Mouse (Mus musculus): ENCODE results near the gene Slc19a2. TPM values are rescaled to one million over a fixed set of nuclear protein-coding genes. Genes with fewer than 3 reads are reported as not detected.
A peak's percentile ranks its signal among the peaks of the same experiment; 100 is the strongest.

Slc19a2 gene
- polyA plus RNA-seq, 1 experiment from 2014 or later = 7.7 TPM

GRCm38 (mm10) chr1:164233447-164233846 is 15.4 kb upstream of the Slc19a2 start:
- Histone ChIP-seq H3K4me3 (no peak overlapping the region), H3K27ac (no peak overlapping the region), H3K9ac (no peak overlapping the region), H3K4me1 (no peaks in the 10 kb centered on the region), H3K4me2 (no peak overlapping the region), H3K27me3 (replicated peaks) (no peaks in the 10 kb centered on the region), H3K36me3 (replicated peaks) (no peaks in the 10 kb centered on the region), H3K9me3 (no peaks in the 10 kb centered on the region)
- 86% methylated on average over 1 of the region's 1 CpGs for WGBS
- no peak for ATAC-seq (replicated peaks)

DNA sequence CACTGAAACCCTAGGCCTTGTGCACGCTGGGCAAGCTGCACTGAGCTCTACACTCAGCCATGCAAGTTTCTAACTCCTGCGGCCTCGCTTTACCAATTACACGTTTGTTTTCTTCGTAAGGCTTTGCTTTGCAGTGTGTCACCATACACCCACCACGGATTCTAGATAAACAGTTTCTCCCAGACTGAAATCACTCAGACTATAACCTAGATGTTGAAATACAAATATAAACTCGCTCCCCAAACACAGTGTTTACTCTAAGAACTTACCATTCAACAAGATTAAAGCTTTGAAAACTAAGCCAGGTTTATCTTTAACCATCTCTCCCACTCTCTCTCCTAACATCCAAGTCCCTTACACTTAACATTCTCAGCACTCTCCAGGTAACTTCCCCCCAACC is 13.8 kb upstream of the Slc19a2 start:
- Histone ChIP-seq H3K4me3 (no peak overlapping the region), H3K4me1 (no peaks in the 10 kb centered on the region), H3K9me3 (no peaks in the 10 kb centered on the region), H3K27me3 (replicated peaks) (no peaks in the 10 kb centered on the region), H3K9ac (no peak overlapping the region), H3K27ac (no peak overlapping the region), H3K36me3 (replicated peaks) (no peaks in the 10 kb centered on the region), H3K4me2 (no peak overlapping the region)
- WGBS = 60% methylated on average over 7 of the region's 7 CpGs
- ATAC-seq (replicated peaks) = no peak

- 46% methylated on average over 7 of the region's 7 CpGs for WGBS
These were observed 12.8 kb upstream of the Slc19a2 start for GRCm38 (mm10) chr1:164236078-164236477.

DNA sequence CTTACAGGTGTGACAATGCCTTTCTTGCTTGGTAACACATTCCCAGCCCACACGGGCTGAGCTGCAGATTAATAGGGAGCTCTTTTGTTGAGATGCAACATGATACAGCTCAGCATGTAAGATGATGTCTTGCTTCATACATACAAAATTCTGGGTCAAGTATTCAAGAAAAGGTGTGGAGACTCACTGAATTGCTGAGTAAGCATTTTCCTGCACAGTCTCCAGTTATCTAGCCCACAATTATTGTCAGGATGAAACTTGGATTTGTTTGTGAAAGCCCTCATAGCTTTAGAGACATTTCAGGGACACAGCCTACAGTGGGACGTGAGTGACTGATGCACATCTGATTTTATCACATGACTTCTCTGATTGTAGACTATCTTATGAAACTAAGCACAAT is 7.4 kb upstream of the Slc19a2 start:
- Histone ChIP-seq H3K9me3 (no peaks in the 10 kb centered on the region), H3K4me1 (no peaks in the 10 kb centered on the region), H3K36me3 (replicated peaks) (no peaks in the 10 kb centered on the region), H3K4me2 (no peak overlapping the region), H3K27ac (no peak overlapping the region), H3K27me3 (replicated peaks) (no peaks in the 10 kb centered on the region), H3K9ac (no peak overlapping the region), H3K4me3 (no peak overlapping the region)
- no peak for ATAC-seq (replicated peaks)
- 77% methylated on average over 2 of the region's 2 CpGs for WGBS

More at GRCm38 (mm10) chr1:164236078-164236477, 12.8 kb upstream of the Slc19a2 start:
- H3K27me3 ChIP-seq (replicated peaks) = no peaks in the 10 kb centered on the region
- H3K9me3 ChIP-seq = no peaks in the 10 kb centered on the region
- H3K4me3 ChIP-seq = no peak overlapping the region
- no peaks in the 10 kb centered on the region for H3K4me1 ChIP-seq
- H3K27ac ChIP-seq = no peak overlapping the region
- no peaks in the 10 kb centered on the region for H3K36me3 ChIP-seq (replicated peaks)
- H3K9ac ChIP-seq = no peak overlapping the region
- no peak overlapping the region for H3K4me2 ChIP-seq
- ATAC-seq (replicated peaks) = no peak

- ATAC-seq (replicated peaks) = no peak
These were observed 6.0 kb upstream of the Slc19a2 start for GRCm38 (mm10) chr1:164242809-164243208.

GRCm38 (mm10) chr1:164247442-164247841 is 1.4 kb upstream of the Slc19a2 start:
- H3K4me2 ChIP-seq = peak overlapping the region; percentile 74
- H3K9ac ChIP-seq = peak overlapping the region; percentile 38; the same call in 1 of the 2 replicates
- H3K36me3 ChIP-seq (replicated peaks) = no peaks in the 10 kb centered on the region
- no peak overlapping the region for H3K27ac ChIP-seq
- H3K9me3 ChIP-seq = no peaks in the 10 kb centered on the region
- no peaks in the 10 kb centered on the region for H3K27me3 ChIP-seq (replicated peaks)
- 34% methylated on average over 8 of the region's 8 CpGs for WGBS
- no peak for ATAC-seq (replicated peaks)
- peak overlapping the region; percentile 72; the same call in 1 of the 2 replicates for H3K4me3 ChIP-seq
- H3K4me1 ChIP-seq = peaks cover 23% of the 10 kb centered on the region

More at GRCm38 (mm10) chr1:164242809-164243208, 6.0 kb upstream of the Slc19a2 start:
- Histone ChIP-seq H3K4me2 (no peak overlapping the region), H3K27ac (no peak overlapping the region), H3K4me3 (no peak overlapping the region), H3K27me3 (replicated peaks) (no peaks in the 10 kb centered on the region), H3K4me1 (peaks cover 3% of the 10 kb centered on the region), H3K36me3 (replicated peaks) (no peaks in the 10 kb centered on the region), H3K9me3 (no peaks in the 10 kb centered on the region), H3K9ac (no peak overlapping the region)
- 70% methylated on average over 8 of the region's 8 CpGs for WGBS

- Histone ChIP-seq H3K27me3 (replicated peaks) (no peaks in the 10 kb centered on the region), H3K9me3 (no peaks in the 10 kb centered on the region), H3K4me1 (peaks cover 23% of the 10 kb centered on the region), H3K36me3 (replicated peaks) (no peaks in the 10 kb centered on the region), H3K4me3 (peak overlapping the region; percentile 72), H3K27ac (peak overlapping the region; percentile 60; the same call in 1 of the 2 replicates), H3K9ac (peak overlapping the region; percentile 38; the same call in 1 of the 2 replicates), H3K4me2 (peak overlapping the region; percentile 74)
- ATAC-seq (replicated peaks) = 0 out of 2 replicates have a peak, but pooled peaks have one; percentile 3
- 9% methylated on average over 10 of the region's 10 CpGs for WGBS
These were observed 875 bp upstream of the Slc19a2 start for GRCm38 (mm10) chr1:164247971-164248370.

GRCm38 (mm10) chr1:164249332-164249711 is 476 bp downstream of the Slc19a2 start:
- ATAC-seq (replicated peaks) = peak; percentile 37; the same call in 1 of the 2 replicates
- Histone ChIP-seq H3K4me1 (peaks cover 23% of the 10 kb centered on the region), H3K27me3 (replicated peaks) (no peaks in the 10 kb centered on the region), H3K4me3 (peak overlapping the region; percentile 72), H3K36me3 (replicated peaks) (no peaks in the 10 kb centered on the region), H3K9me3 (no peaks in the 10 kb centered on the region), H3K27ac (peak overlapping the region; percentile 80), H3K9ac (peak overlapping the region; percentile 58), H3K4me2 (peak overlapping the region; percentile 74)
- under 1% methylated on average over 33 of the region's 33 CpGs for WGBS

GRCm38 (mm10) chr1:164250391-164251150 is 1.7 kb downstream of the Slc19a2 start:
- Histone ChIP-seq H3K27me3 (replicated peaks) (no peaks in the 10 kb centered on the region), H3K9ac (0 out of 2 replicates have a peak overlapping the region, but pooled peaks have one; percentile 58), H3K27ac (no peak overlapping the region), H3K4me2 (peak overlapping the region; percentile 74), H3K36me3 (replicated peaks) (no peaks in the 10 kb centered on the region), H3K9me3 (no peaks in the 10 kb centered on the region), H3K4me1 (peaks cover 23% of the 10 kb centered on the region), H3K4me3 (peak overlapping the region; percentile 72)
- WGBS = 67% methylated on average over 8 of the region's 8 CpGs
- no peak for ATAC-seq (replicated peaks)

- no peaks in the 10 kb centered on the region for H3K36me3 ChIP-seq (replicated peaks)
- no peak overlapping the region for H3K27ac ChIP-seq
- no peak overlapping the region for H3K4me3 ChIP-seq
- 93% methylated on average over 1 of the region's 1 CpGs for WGBS
- H3K27me3 ChIP-seq (replicated peaks) = no peaks in the 10 kb centered on the region
- no peak for ATAC-seq (replicated peaks)
- no peak overlapping the region for H3K4me2 ChIP-seq
- no peak overlapping the region for H3K9ac ChIP-seq
- peaks cover 23% of the 10 kb centered on the region for H3K4me1 ChIP-seq
- H3K9me3 ChIP-seq = no peaks in the 10 kb centered on the region
These were observed 2.6 kb downstream of the Slc19a2 start for GRCm38 (mm10) chr1:164251438-164251837.

- WGBS = 76% methylated on average over 5 of the region's 5 CpGs
- Histone ChIP-seq H3K4me2 (no peak overlapping the region), H3K27ac (no peak overlapping the region), H3K9me3 (no peaks in the 10 kb centered on the region), H3K4me3 (no peak overlapping the region), H3K9ac (no peak overlapping the region), H3K36me3 (replicated peaks) (no peaks in the 10 kb centered on the region), H3K4me1 (peaks cover 22% of the 10 kb centered on the region), H3K27me3 (replicated peaks) (no peaks in the 10 kb centered on the region)
- no peak for ATAC-seq (replicated peaks)
These were observed 3.7 kb downstream of the Slc19a2 start for GRCm38 (mm10) chr1:164252551-164252950.

DNA sequence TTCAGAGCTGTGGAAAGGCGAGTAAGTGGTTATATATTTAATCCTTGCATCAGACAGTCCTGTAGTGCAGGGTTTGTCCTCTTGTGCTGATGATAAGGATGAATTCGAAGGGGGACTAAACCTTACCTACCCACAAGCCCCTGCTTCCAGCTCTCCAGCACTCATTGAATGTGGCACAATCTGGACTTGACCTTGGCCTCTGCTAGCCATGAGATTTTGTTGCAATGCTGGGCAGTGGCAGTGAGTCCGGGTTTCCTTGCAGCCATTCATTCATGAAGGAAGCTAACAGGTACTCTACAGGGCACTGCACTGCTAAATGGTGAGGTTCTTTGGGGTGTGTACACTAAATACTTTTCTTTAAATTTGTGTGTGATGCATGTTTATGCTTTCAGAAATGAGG is 6.0 kb downstream of the Slc19a2 start:
- Histone ChIP-seq H3K9me3 (no peaks in the 10 kb centered on the region), H3K9ac (no peak overlapping the region), H3K27ac (no peak overlapping the region), H3K4me2 (no peak overlapping the region), H3K27me3 (replicated peaks) (no peaks in the 10 kb centered on the region), H3K4me3 (no peak overlapping the region), H3K36me3 (replicated peaks) (no peaks in the 10 kb centered on the region), H3K4me1 (peaks cover 12% of the 10 kb centered on the region)
- WGBS = 76% methylated on average over 3 of the region's 3 CpGs
- no peak for ATAC-seq (replicated peaks)

Measured in midbrain, embryonic 15.5 days (tissue).